ENCODE assay signal across 10 mouse cellular contexts in the genomic region with DNA sequence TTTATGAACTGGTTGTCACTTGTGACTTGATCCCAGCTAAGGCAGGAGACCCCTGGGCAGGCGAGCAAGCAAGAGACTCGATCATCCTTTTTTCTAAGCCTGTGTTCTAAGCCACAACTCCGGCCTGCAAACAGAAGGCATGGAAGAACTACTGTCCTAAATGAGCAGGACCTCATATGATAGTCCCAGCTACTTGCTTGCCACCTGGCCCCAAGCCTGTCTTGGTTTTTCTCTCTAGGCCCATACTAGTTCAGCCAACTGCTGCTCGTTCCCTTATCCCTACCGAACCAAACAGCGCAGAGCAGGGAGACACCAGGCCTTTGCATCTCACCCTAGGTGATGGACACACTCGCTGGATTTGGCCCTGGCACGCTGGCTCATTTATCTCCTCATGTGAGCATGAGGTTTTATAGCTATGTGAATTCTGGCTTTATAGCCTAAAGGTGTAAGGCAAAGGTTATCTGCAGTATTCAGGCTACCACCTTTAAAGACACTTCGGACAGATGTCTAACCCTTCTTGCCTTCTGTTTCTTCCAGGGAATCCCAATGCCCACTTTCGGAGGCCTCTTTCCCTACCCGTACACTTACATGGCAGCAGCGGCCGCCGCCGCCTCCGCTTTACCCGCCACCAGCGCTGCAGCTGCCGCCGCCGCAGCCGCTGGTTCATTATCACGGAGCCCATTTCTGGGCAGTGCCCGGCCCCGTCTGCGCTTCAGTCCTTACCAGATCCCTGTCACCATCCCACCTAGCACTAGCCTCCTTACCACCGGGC. TPM values are rescaled to one million over a fixed set of nuclear protein-coding genes. Genes with fewer than 3 reads are reported as not detected.
DNase-seq lines count a peak whose midpoint lies in the region; ATAC-seq lines count a peak whose summit lies in the region.
"Had no signal": no experiment of that assay in that cellular context is flagged by ENCODE, and none has a peak within 500 bp of the region (broad histone marks: within the 10 kb centered on the region; RNA-seq: fewer than 3 reads in every experiment).

No protein-coding gene starts in this region.

- H3K27me3 ChIP-seq in kidney, embryonic 14.5 days (ENCODE audit: control insufficient read depth, insufficient read depth, low read length), result peaks cover 33% of the 10 kb centered on the region
- H3K27me3 ChIP-seq in embryonic facial prominence, embryonic 13.5 days, result peaks cover 47% of the 10 kb centered on the region
- peaks cover 61% of the 10 kb centered on the region for H3K27me3 ChIP-seq in intestine, embryonic 16.5 days (replicated peaks; ENCODE audit: control insufficient read depth, insufficient read depth, low read length)
- peaks cover 82% of the 10 kb centered on the region for H3K27me3 ChIP-seq in neural tube, embryonic 11.5 days (ENCODE audit: control insufficient read depth, insufficient read depth, low read length)
- H3K27me3 ChIP-seq: Patski had no signal

- peaks cover 37% of the 10 kb centered on the region for H3K36me3 ChIP-seq in kidney, embryonic 14.5 days (ENCODE audit: control insufficient read depth, insufficient read depth, low read length)
- H3K36me3 ChIP-seq in embryonic facial prominence, embryonic 13.5 days, result peaks cover 49% of the 10 kb centered on the region
- H3K36me3 ChIP-seq in intestine, embryonic 16.5 days (ENCODE audit: control insufficient read depth, insufficient read depth, low read length), result no peaks in the 10 kb centered on the region
- no peaks in the 10 kb centered on the region for H3K36me3 ChIP-seq in neural tube, embryonic 11.5 days (ENCODE audit: control insufficient read depth, insufficient read depth, low read length)

- H3K4me2 ChIP-seq in kidney, embryonic 14.5 days (replicated peaks; ENCODE audit: low read depth, low read length), result peak overlapping the region; percentile 78
- peak overlapping the region; percentile 86 for H3K4me2 ChIP-seq in embryonic facial prominence, embryonic 13.5 days
- peak overlapping the region; percentile 31 for H3K4me2 ChIP-seq in intestine, embryonic 16.5 days (ENCODE audit: low read depth, low read length)
- H3K4me2 ChIP-seq in neural tube, embryonic 11.5 days (ENCODE audit: low read depth), result peak overlapping the region; percentile 22

- no peak for ATAC-seq in kidney, embryonic 14.5 days (ENCODE audit: low FRiP score, low TSS enrichment)
- no peak for ATAC-seq in embryonic facial prominence, embryonic 13.5 days (ENCODE audit: insufficient number of reproducible peaks, insufficient read depth, low FRiP score, low TSS enrichment, low read depth)
- no peak for ATAC-seq in intestine, embryonic 16.5 days
- ATAC-seq in neural tube, embryonic 11.5 days (ENCODE audit: insufficient read depth, low FRiP score, low TSS enrichment), result no peak
- ATAC-seq: Patski had no signal

- H3K27ac ChIP-seq in kidney, embryonic 14.5 days (ENCODE audit: low read depth, low read length), result peak overlapping the region; percentile 87
- H3K27ac ChIP-seq in embryonic facial prominence, embryonic 13.5 days, result peak overlapping the region; percentile 99
- H3K27ac ChIP-seq in intestine, embryonic 16.5 days (ENCODE audit: low read length), result peak overlapping the region; percentile 31; the same call in 1 of the 2 replicates
- no peak overlapping the region for H3K27ac ChIP-seq in neural tube, embryonic 11.5 days (ENCODE audit: low read depth, low read length)

- intact Hi-C loops in gastrocnemius, postnatal 36 days (cut with DNase I), result loop anchor here (5.0 to 10.0 kb wide), 2 partner anchors 373 to 515 kb away; a partner anchor contains a TSS

- 13% methylated on average over 27 of the region's 27 CpGs for whole genome bisulfite sequencing in kidney, embryonic 14.5 days
- 4% methylated on average over 27 of the region's 27 CpGs for WGBS in embryonic facial prominence, embryonic 13.5 days
- WGBS in intestine, embryonic 16.5 days, result 34% methylated on average over 27 of the region's 27 CpGs
- 3% methylated on average over 27 of the region's 27 CpGs for WGBS in neural tube, embryonic 11.5 days

- H3K4me3 ChIP-seq in kidney, embryonic 14.5 days (ENCODE audit: low read length), result peak overlapping the region; percentile 73
- H3K4me3 ChIP-seq in embryonic facial prominence, embryonic 13.5 days, result peak overlapping the region; percentile 88
- H3K4me3 ChIP-seq in intestine, embryonic 16.5 days (ENCODE audit: low read length), result peak overlapping the region; percentile 28
- H3K4me3 ChIP-seq in neural tube, embryonic 11.5 days (ENCODE audit: low read depth, low read length), result peak overlapping the region; percentile 20

- no peak for DNase-seq in kidney, postnatal 25 days
- DNase-seq in neural tube, embryonic 11.5 days (ENCODE audit: low spot score), result peak; percentile 34
- no peak for DNase-seq in left cerebral cortex, adult 11 months (ENCODE audit: low spot score)
- DNase-seq in gastrocnemius, postnatal 36 days, result no peak
- DNase-seq in layer of hippocampus, postnatal 14 days (ENCODE audit: low spot score in 2 of 2), result no peak

- no peaks in the 10 kb centered on the region for H3K9me3 ChIP-seq in kidney, embryonic 14.5 days (ENCODE audit: control insufficient read depth, low read length)
- no peaks in the 10 kb centered on the region for H3K9me3 ChIP-seq in embryonic facial prominence, embryonic 13.5 days
- no peaks in the 10 kb centered on the region for H3K9me3 ChIP-seq in intestine, embryonic 16.5 days (ENCODE audit: control insufficient read depth, low read length)
- H3K9me3 ChIP-seq in neural tube, embryonic 11.5 days (ENCODE audit: control insufficient read depth, low read length), result no peaks in the 10 kb centered on the region

- H3K9ac ChIP-seq in kidney, embryonic 14.5 days (ENCODE audit: low read depth, low read length), result peak overlapping the region; percentile 97
- peak overlapping the region; percentile 100 for H3K9ac ChIP-seq in embryonic facial prominence, embryonic 13.5 days
- H3K9ac ChIP-seq in intestine, embryonic 16.5 days (ENCODE audit: low read depth, low read length), result peak overlapping the region; percentile 48
- H3K9ac ChIP-seq in neural tube, embryonic 11.5 days (ENCODE audit: low read length), result no peak overlapping the region; the same call in 1 of the 2 replicates

- H3K4me1 ChIP-seq in kidney, embryonic 14.5 days (ENCODE audit: control insufficient read depth, insufficient read depth, low read length), result peaks cover 30% of the 10 kb centered on the region
- H3K4me1 ChIP-seq in embryonic facial prominence, embryonic 13.5 days, result peaks cover 69% of the 10 kb centered on the region
- peaks cover 23% of the 10 kb centered on the region for H3K4me1 ChIP-seq in intestine, embryonic 16.5 days (ENCODE audit: control insufficient read depth, insufficient read depth, low read length)
- peaks cover 25% of the 10 kb centered on the region for H3K4me1 ChIP-seq in neural tube, embryonic 11.5 days (ENCODE audit: control insufficient read depth, insufficient read depth, low read length)

RNA-seq across cellular contexts. Expression of a gene that starts 7.9 kb away (rescaled TPM):
- 18.2 and 19.8 TPM in 2 replicates for polyA plus RNA-seq in kidney, embryonic 14.5 days (2014; fragmentation: Nextera tagmentation; extraction: Ambion mirVana)
- polyA plus RNA-seq in embryonic facial prominence, embryonic 13.5 days (2015; fragmentation: Nextera tagmentation; extraction: Ambion mirVana), result 14.2 and 14.5 TPM in 2 replicates
- polyA plus RNA-seq in intestine, embryonic 16.5 days (2015; fragmentation: Nextera tagmentation; extraction: Ambion mirVana), result 1.7 and 2.2 TPM in 2 replicates
- polyA plus RNA-seq in neural tube, embryonic 11.5 days (2014; fragmentation: Nextera tagmentation; extraction: Ambion mirVana), result 4.0 and 4.7 TPM in 2 replicates
- 1 to 10 TPM; 3.0 to 3.7 TPM for total RNA-seq in gastrocnemius, postnatal 36 days (2021)
- total RNA-seq in layer of hippocampus, postnatal 14 days (2021), result 1 to 10 TPM; 2.7 to 3.3 TPM

RNA-seq across cellular contexts. Expression of a gene that starts 9.9 kb away (rescaled TPM):
- not detected in 2 replicates for polyA plus RNA-seq in kidney, embryonic 14.5 days (2014; fragmentation: Nextera tagmentation; extraction: Ambion mirVana)
- polyA plus RNA-seq in embryonic facial prominence, embryonic 13.5 days (2015; fragmentation: Nextera tagmentation; extraction: Ambion mirVana), result not detected in 2 replicates
- polyA plus RNA-seq in intestine, embryonic 16.5 days (2015; fragmentation: Nextera tagmentation; extraction: Ambion mirVana), result not detected in 2 replicates
- polyA plus RNA-seq in neural tube, embryonic 11.5 days (2014; fragmentation: Nextera tagmentation; extraction: Ambion mirVana), result not detected in 2 replicates
- not detected for total RNA-seq in gastrocnemius, postnatal 36 days (2021)
- total RNA-seq in layer of hippocampus, postnatal 14 days (2021), result not detected
- total RNA-seq: neutrophil, adult 5-6 weeks had no signal
- polyA plus RNA-seq: Patski had no signal

RNA-seq across cellular contexts. Expression of a gene that starts 46.0 kb away (rescaled TPM):
- 0.06 TPM in 1 of 2 replicates, not detected in the other for polyA plus RNA-seq in kidney, embryonic 14.5 days (2014; fragmentation: Nextera tagmentation; extraction: Ambion mirVana)
- 3.0 and 3.1 TPM in 2 replicates for polyA plus RNA-seq in embryonic facial prominence, embryonic 13.5 days (2015; fragmentation: Nextera tagmentation; extraction: Ambion mirVana)
- polyA plus RNA-seq in intestine, embryonic 16.5 days (2015; fragmentation: Nextera tagmentation; extraction: Ambion mirVana), result not detected in 2 replicates
- polyA plus RNA-seq in neural tube, embryonic 11.5 days (2014; fragmentation: Nextera tagmentation; extraction: Ambion mirVana), result 0.20 and 0.24 TPM in 2 replicates
- total RNA-seq in gastrocnemius, postnatal 36 days (2021), result 1 to 10 TPM; 1.4 to 1.7 TPM
- total RNA-seq in layer of hippocampus, postnatal 14 days (2021), result under 1 TPM; 0.24 to 0.53 TPM
- total RNA-seq: neutrophil, adult 5-6 weeks had no signal
- polyA plus RNA-seq: Patski had no signal

Comparison
In these comparisons a context has a peak if more than half of its experiments do, and no peak if none do; other contexts are left out.
1. H3K4me2 ChIP-seq: peak in every context shown above with its lines; median percentile 86 in embryonic facial prominence, embryonic 13.5 days; 78 in kidney, embryonic 14.5 days; 31 in intestine, embryonic 16.5 days; 22 in neural tube, embryonic 11.5 days.
2. H3K4me3 ChIP-seq: peak in every context shown above with its lines; median percentile 88 in embryonic facial prominence, embryonic 13.5 days; 73 in kidney, embryonic 14.5 days; 28 in intestine, embryonic 16.5 days; 20 in neural tube, embryonic 11.5 days.